Mouse (Mus musculus): ENCODE data around the gene Pigz. TPM values are rescaled to one million over a fixed set of nuclear protein-coding genes. Genes with fewer than 3 reads are reported as not detected.
A peak's percentile ranks its signal among the peaks of the same experiment; 100 is the strongest.

Pigz gene
- polyA plus RNA-seq, 1 experiment from 2014 or later, result 0.71 TPM

DNA sequence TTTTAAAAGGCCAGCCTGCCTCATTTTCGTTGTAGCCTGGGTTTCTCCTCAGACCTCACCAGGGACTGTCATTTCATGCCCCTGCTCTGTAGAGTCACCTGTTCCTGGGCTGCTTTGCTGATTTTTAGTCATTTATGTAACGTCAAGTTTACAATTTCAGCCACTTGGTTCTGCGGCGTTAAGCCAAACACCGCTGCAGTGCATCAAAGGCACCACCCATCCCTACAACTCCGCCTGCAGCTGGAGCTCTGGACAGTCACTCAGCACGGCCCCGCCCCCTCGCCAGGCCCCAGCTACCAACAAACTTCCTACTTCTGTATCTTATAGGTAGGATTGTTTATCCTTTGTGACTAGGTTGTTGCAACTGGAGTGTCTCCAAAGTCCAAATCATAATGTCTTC is 26.8 kb upstream of the Pigz start:
- Histone ChIP-seq H3K9ac (no peak overlapping the region), H3K27ac (no peak overlapping the region), H3K4me1 (peaks cover 10% of the 10 kb centered on the region; the same call in 1 of the 2 replicates), H3K27me3 (peaks cover 9% of the 10 kb centered on the region), H3K36me3 (no peaks in the 10 kb centered on the region), H3K4me2 (peak overlapping the region; percentile 45), H3K4me3 (peak overlapping the region; percentile 14; the same call in 1 of the 2 replicates), H3K9me3 (no peaks in the 10 kb centered on the region)
- no peak for ATAC-seq (ENCODE audit: borderline replicate concordance, extremely low read depth, low FRiP score, low TSS enrichment)
- WGBS, result 8% methylated on average over 9 of the region's 9 CpGs

DNA sequence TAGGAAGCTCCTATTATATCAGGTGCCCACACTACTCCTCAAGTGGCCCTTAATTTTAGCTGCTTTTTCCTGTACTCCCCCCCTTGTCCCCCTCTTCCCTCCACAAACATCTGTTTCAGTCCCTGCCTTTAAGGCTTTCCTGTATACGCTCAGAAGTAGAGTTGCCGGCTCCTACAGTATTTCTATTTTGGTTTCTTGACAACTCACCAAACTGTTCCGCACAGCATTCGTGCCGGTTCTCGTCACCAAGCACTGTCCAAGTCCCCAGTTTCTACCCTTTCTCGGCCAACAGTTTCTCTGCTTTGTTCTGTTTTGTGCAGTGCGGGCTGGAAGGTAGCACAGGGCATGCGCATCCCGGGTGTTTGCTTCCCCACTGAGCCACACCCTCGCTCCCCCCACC is 24.7 kb upstream of the Pigz start:
- Histone ChIP-seq H3K27me3 (peaks cover 9% of the 10 kb centered on the region), H3K9ac (no peak overlapping the region), H3K27ac (no peak overlapping the region), H3K4me3 (no peak overlapping the region), H3K36me3 (no peaks in the 10 kb centered on the region), H3K4me1 (peaks cover 10% of the 10 kb centered on the region; the same call in 1 of the 2 replicates), H3K4me2 (peak overlapping the region; percentile 29), H3K9me3 (no peaks in the 10 kb centered on the region)
- no peak for ATAC-seq (ENCODE audit: borderline replicate concordance, extremely low read depth, low FRiP score, low TSS enrichment)
- 56% methylated on average over 11 of the region's 11 CpGs for WGBS

DNA sequence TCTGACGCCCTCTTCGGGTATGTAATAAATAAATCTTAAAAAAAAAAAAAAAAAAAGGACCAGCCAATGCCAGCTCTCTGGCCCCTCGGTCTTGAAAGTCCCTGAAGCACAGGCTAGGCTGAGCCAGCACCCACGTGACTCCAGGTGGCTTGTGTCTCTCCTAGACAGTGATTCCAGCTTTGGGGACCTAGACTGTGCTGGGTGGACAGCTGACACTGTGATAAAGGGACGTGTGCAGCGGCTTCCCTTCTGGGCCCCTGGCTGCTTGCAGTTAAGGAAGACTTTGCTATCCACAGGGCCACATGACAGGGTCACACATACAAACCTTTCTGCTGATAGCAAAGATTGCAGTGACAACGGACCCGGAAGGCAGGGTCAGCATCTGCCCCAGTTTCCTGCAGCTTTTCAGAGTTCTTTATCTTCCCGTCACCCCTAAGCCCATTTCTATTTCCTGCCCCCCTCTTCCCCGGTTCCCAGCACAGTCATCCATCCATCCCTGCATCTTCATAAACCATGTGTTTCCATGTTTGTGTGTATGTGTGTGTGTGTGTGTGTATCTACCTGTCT is 23.3 kb upstream of the Pigz start:
- Histone ChIP-seq H3K9ac (no peak overlapping the region), H3K4me2 (no peak overlapping the region), H3K36me3 (no peaks in the 10 kb centered on the region), H3K4me1 (peaks cover 10% of the 10 kb centered on the region; the same call in 1 of the 2 replicates), H3K27me3 (peaks cover 9% of the 10 kb centered on the region), H3K27ac (no peak overlapping the region), H3K4me3 (no peak overlapping the region), H3K9me3 (no peaks in the 10 kb centered on the region)
- no peak for ATAC-seq (ENCODE audit: borderline replicate concordance, extremely low read depth, low FRiP score, low TSS enrichment)
- 41% methylated on average over 10 of the region's 10 CpGs for WGBS

DNA sequence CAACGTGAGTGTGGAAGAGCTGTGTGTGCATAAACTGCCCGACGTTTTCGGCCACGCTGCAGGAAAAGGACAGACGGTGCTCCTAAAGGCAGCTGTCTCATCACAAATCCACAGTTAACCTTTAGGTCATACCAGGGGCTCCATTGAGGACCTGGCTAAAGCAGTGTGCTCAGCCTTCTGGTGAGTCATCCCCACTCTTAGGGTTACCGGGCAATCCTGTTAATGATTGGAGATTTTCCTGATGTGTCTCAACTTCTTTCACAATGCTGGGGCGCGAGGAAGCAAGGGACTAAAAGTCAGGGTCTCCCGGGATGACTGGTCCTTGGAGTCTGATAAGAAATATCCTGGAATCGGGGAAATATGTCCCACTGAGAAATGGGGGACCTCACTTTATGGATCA is 15.9 kb upstream of the Pigz start:
- 46% methylated on average over 11 of the region's 11 CpGs for WGBS
- Histone ChIP-seq H3K4me2 (peak overlapping the region; percentile 44), H3K4me1 (peaks cover 4% of the 10 kb centered on the region; the same call in 1 of the 2 replicates), H3K36me3 (no peaks in the 10 kb centered on the region), H3K9me3 (no peaks in the 10 kb centered on the region), H3K4me3 (no peak overlapping the region), H3K9ac (0 out of 2 replicates have a peak overlapping the region, but pooled peaks have one; percentile 29), H3K27ac (no peak overlapping the region), H3K27me3 (no peaks in the 10 kb centered on the region)
- ATAC-seq (ENCODE audit: borderline replicate concordance, extremely low read depth, low FRiP score, low TSS enrichment), result no peak

DNA sequence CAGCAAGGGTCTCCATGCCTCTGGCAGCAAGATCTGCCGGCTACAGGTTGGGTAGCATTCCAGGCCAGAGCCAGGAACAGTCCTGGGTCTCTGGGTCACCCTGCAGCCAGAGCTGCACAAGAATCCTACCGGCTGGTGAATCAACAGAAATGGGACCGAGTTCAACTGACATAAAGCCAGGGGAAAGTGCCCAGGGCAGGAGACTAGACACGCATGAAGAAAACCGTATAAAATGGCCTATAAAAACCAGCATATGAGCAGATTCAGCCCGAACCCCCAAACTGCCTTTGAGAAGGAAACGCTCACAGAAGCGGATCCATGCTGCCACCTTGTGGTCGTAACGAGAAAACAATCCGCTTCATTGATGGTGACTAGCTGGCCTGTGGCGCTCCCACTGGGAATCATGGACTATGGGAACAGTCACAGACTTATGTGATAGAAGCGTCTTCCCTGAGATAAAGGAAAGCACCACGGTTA is 15.4 kb upstream of the Pigz start:
- Histone ChIP-seq H3K27me3 (no peaks in the 10 kb centered on the region), H3K36me3 (no peaks in the 10 kb centered on the region), H3K4me3 (no peak overlapping the region; the same call in 1 of the 2 replicates), H3K9me3 (no peaks in the 10 kb centered on the region), H3K4me1 (peaks cover 4% of the 10 kb centered on the region; the same call in 1 of the 2 replicates), H3K27ac (no peak overlapping the region), H3K9ac (peak overlapping the region; percentile 29; the same call in 1 of the 2 replicates), H3K4me2 (peak overlapping the region; percentile 44)
- ATAC-seq (ENCODE audit: borderline replicate concordance, extremely low read depth, low FRiP score, low TSS enrichment), result peak; percentile 42; the same call in 1 of the 2 replicates
- WGBS, result 3% methylated on average over 14 of the region's 14 CpGs

DNA sequence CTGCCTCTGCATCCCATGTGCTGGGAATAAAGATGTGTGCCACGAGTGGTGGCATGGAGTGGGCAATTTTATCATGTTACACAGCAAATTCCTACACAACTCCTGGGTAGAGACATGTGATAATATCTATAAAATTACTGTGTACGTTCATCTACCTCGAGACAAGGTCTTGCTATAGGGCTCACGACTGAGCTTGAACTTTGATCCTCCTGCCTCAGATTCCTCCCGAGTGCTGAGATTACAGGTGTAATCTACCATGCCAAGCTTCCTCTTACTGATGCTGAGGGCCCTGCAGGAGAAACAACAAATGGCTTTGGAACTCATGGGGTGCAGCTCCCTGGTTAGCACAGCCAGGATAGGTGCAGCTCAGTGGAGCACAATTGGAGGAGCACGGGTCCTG is 9.3 kb upstream of the Pigz start:
- H3K9ac ChIP-seq, result no peak overlapping the region
- 78% methylated on average over 6 of the region's 6 CpGs for WGBS
- no peaks in the 10 kb centered on the region for H3K27me3 ChIP-seq
- H3K4me1 ChIP-seq, result no peaks in the 10 kb centered on the region
- H3K4me3 ChIP-seq, result no peak overlapping the region
- no peak overlapping the region for H3K27ac ChIP-seq
- no peaks in the 10 kb centered on the region for H3K9me3 ChIP-seq
- no peak overlapping the region for H3K4me2 ChIP-seq
- ATAC-seq (ENCODE audit: borderline replicate concordance, extremely low read depth, low FRiP score, low TSS enrichment), result no peak
- H3K36me3 ChIP-seq, result no peaks in the 10 kb centered on the region

DNA sequence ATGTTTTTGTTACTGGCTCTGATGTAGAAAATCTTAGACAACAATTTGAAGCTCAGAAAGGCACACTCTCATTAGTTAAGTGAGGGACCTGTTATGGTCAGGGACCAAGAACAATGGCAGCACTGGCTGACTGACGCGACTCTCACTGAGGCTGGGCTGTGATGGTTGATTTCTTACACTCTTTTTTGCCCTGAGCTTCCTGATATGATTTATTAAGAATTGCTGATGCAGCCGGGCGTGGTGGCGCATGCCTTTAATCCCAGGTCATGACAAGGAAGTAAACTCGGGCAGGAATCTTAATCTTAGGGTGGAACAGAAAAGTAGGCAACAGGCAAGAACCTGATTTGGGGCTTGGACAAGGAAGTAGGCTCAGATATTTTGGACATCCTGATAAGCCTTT is 7.6 kb upstream of the Pigz start:
- Histone ChIP-seq H3K9me3 (no peaks in the 10 kb centered on the region), H3K4me1 (no peaks in the 10 kb centered on the region), H3K27me3 (no peaks in the 10 kb centered on the region), H3K36me3 (no peaks in the 10 kb centered on the region), H3K4me3 (no peak overlapping the region), H3K27ac (no peak overlapping the region), H3K4me2 (no peak overlapping the region), H3K9ac (no peak overlapping the region)
- WGBS, result 72% methylated on average over 6 of the region's 6 CpGs
- ATAC-seq (ENCODE audit: borderline replicate concordance, extremely low read depth, low FRiP score, low TSS enrichment), result no peak

DNA sequence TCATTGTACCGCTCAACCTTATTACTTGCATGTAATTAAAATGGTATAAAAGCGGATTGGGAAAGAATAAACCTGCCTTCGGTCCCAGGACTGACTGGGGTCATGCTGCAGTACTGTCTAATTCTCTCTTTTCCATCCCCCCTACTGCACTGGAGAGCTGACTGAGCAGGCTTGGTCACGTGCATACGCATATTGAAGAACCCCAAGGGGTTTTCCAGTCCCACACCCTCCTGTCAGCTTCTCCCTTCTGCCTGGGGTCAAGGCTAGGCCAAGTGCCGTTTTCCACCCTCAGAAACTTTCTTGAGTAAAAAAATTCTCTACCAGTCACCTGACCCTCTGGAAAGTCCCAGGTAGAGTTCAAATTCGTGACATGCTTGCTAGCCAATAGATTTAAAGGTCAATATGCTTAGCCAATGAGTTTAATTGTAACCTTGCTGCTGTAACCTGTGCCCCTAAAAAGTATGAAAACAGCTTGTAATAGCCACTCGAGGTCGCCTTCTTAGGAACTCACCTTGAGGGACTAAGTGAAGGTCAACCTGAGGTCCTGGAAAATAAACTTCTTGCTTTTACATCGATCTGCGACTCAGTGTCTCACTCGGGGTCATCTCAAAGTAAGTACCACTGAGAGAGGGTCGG is 7.0 kb upstream of the Pigz start:
- no peak for ATAC-seq (ENCODE audit: borderline replicate concordance, extremely low read depth, low FRiP score, low TSS enrichment)
- H3K27me3 ChIP-seq, result 0 out of 2 replicates have a peak, but pooled peaks cover 3% of the 10 kb centered on the region
- no peak overlapping the region for H3K27ac ChIP-seq

DNA sequence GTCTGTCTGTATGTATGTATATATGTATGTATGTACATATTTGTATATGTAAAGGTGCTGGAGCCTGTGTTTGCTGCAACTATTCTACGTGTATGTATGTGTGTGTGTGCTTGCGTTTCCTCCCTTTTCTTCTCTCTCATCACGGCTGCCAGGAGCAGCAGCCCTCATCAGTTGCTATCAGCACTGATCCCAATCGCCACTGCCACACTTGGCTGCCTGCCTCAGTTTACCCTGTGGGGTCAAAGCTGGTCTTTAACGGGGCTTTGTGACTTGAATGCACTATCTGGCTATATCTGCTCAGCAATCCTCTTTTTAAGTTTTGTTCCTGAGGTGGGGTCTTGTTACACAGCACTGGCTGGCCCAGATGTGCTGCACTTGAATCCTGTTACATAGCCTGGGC is 6.2 kb upstream of the Pigz start:
- H3K9ac ChIP-seq, result no peak overlapping the region
- ATAC-seq (ENCODE audit: borderline replicate concordance, extremely low read depth, low FRiP score, low TSS enrichment), result no peak
- no peak overlapping the region for H3K4me3 ChIP-seq
- H3K27me3 ChIP-seq, result 0 out of 2 replicates have a peak, but pooled peaks cover 3% of the 10 kb centered on the region
- H3K36me3 ChIP-seq, result no peaks in the 10 kb centered on the region
- WGBS, result 79% methylated on average over 5 of the region's 5 CpGs
- no peaks in the 10 kb centered on the region for H3K9me3 ChIP-seq
- H3K27ac ChIP-seq, result no peak overlapping the region
- no peak overlapping the region for H3K4me2 ChIP-seq
- H3K4me1 ChIP-seq, result peaks cover under 1% of the 10 kb centered on the region; the same call in 1 of the 2 replicates

More for the DNA sequence above, 7.0 kb upstream of the Pigz start:
- Histone ChIP-seq H3K36me3 (no peaks in the 10 kb centered on the region), H3K9ac (no peak overlapping the region), H3K4me3 (no peak overlapping the region), H3K4me1 (no peaks in the 10 kb centered on the region), H3K4me2 (no peak overlapping the region), H3K9me3 (no peaks in the 10 kb centered on the region)
- 72% methylated on average over 13 of the region's 13 CpGs for WGBS

DNA sequence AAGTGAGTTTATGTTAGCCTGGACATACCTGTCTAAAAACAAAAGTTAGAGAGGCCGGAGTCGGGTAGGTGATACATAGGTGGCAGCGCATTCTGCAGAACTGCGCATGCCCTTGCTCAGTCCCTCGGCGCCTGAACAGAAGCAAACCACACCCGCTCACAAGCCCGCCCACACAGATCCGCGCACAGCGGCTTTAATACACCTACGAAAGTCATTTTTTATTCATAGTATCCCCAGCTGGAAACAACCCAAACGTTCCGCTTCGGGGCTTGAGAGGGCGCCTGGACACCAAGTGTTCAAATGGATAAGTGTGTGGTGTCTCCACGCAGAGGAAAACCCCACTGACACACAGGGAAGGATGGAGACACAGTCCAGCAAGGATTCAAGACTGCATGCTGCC is 2.3 kb upstream of the Pigz start:
- Histone ChIP-seq H3K27ac (no peak overlapping the region), H3K36me3 (no peaks in the 10 kb centered on the region), H3K4me2 (no peak overlapping the region), H3K27me3 (peaks cover 38% of the 10 kb centered on the region), H3K9ac (no peak overlapping the region), H3K4me1 (peaks cover 26% of the 10 kb centered on the region), H3K4me3 (no peak overlapping the region), H3K9me3 (no peaks in the 10 kb centered on the region)
- no peak for ATAC-seq (ENCODE audit: borderline replicate concordance, extremely low read depth, low FRiP score, low TSS enrichment)
- WGBS, result 53% methylated on average over 17 of the region's 17 CpGs

DNA sequence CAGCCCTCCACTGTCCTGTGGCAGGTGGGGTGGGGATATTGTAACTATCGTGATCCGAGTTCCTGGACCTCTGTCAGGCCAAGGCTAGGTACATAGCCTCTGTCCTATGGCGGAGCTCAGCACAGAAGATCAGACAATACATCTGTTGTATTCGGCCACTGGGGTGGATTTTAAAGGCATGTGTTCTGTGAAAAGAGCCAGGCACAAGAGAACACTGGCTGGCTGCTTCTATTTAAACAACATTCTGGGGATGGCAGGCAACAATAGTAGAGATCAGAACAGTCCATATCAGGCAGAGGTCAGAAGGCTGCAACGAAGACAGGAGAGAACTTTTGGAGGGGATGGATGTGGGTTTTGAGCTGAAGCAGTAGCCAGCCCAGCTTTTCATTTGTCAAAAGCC is 1.4 kb upstream of the Pigz start:
- no peaks in the 10 kb centered on the region for H3K36me3 ChIP-seq
- H3K27ac ChIP-seq, result no peak overlapping the region
- peaks cover 26% of the 10 kb centered on the region for H3K4me1 ChIP-seq
- peak overlapping the region; percentile 98 for H3K4me2 ChIP-seq
- 58% methylated on average over 5 of the region's 5 CpGs for whole genome bisulfite sequencing
- H3K27me3 ChIP-seq, result peaks cover 47% of the 10 kb centered on the region
- 0 out of 2 replicates have a peak, but pooled peaks cover under 1% of the 10 kb centered on the region for H3K9me3 ChIP-seq
- ATAC-seq (ENCODE audit: borderline replicate concordance, extremely low read depth, low FRiP score, low TSS enrichment), result no peak
- H3K9ac ChIP-seq, result no peak overlapping the region
- H3K4me3 ChIP-seq, result no peak overlapping the region; the same call in 1 of the 2 replicates

Data from lung, embryonic 15.5 days (tissue).